Mouse (Mus musculus): ENCODE results near the gene Isoc2a. TPM values are rescaled to one million over a fixed set of nuclear protein-coding genes. Genes with fewer than 3 reads are reported as not detected.
"Not testable (repeated sequence)": the region's sequence is repeated elsewhere in the genome, so short reads cannot be mapped to it uniquely, and the experiment has no call there.

Isoc2a gene
- total RNA-seq, 2 experiments from 2014 or later: 11.3 to 12.6 TPM

GRCm38 (mm10) chr7:4865579-4866493 is 11.1 kb upstream of the Isoc2a start:
- DNase-seq (ENCODE audit: extremely low spot score in 1 of 2, low spot score in 2 of 2): peak; percentile 96
- H3K4me3 ChIP-seq: peak overlapping the region; percentile 64
- TF ChIP-seq CTCF (IDR thresholded peaks at IDR 0.05): no peak
- peak overlapping the region; percentile 91 for H3K27ac ChIP-seq
- intact Hi-C loops (cut with DNase I): loop anchor here (2.0 kb wide), 2 partner anchors 49 to 73 kb away; partner anchors contain the start of gene Zfp628

GRCm38 (mm10) chr7:4866631-4867180 is 10.2 kb upstream of the Isoc2a start:
- intact Hi-C loops (cut with DNase I): loop anchor here (2.0 kb wide), 2 partner anchors 48 to 72 kb away; partner anchors contain the start of gene Zfp628
- Histone ChIP-seq H3K4me3 (peak overlapping the region; percentile 64), H3K27ac (peak overlapping the region; percentile 90)
- no peak for TF ChIP-seq CTCF (IDR thresholded peaks at IDR 0.05)
- DNase-seq (ENCODE audit: extremely low spot score in 1 of 2, low spot score in 2 of 2): no peak

GRCm38 (mm10) chr7:4870133-4870532 is 6.8 kb upstream of the Isoc2a start, which contains the start of gene Isoc2b:
Gene Isoc2b (minus strand): TSS chr7:4870258.
- no peak for TF ChIP-seq CTCF (IDR thresholded peaks at IDR 0.05)
- Histone ChIP-seq H3K27ac (no peak within 1 kb of the TSS), H3K4me3 (no peak within 1 kb of the TSS)
- DNase-seq (ENCODE audit: extremely low spot score in 1 of 2, low spot score in 2 of 2): no peak
- intact Hi-C loops (cut with DNase I): no loop called here

GRCm38 (mm10) chr7:4877226-4877625 is 273 bp downstream of the Isoc2a start:
- DNase-seq (ENCODE audit: extremely low spot score in 1 of 2, low spot score in 2 of 2): no peak
- intact Hi-C loops (cut with DNase I): no loop called here
- TF ChIP-seq CTCF (IDR thresholded peaks at IDR 0.05): no peak
- H3K27ac ChIP-seq: peak overlapping the region; percentile 71; the same call in 1 of the 2 replicates
- H3K4me3 ChIP-seq: peak overlapping the region; percentile 62

- no peak overlapping the region for H3K4me3 ChIP-seq
- H3K27ac ChIP-seq: no peak overlapping the region
- intact Hi-C loops (cut with DNase I): no loop called here
- no peak for DNase-seq (ENCODE audit: extremely low spot score in 1 of 2, low spot score in 2 of 2)
- TF ChIP-seq CTCF (IDR thresholded peaks at IDR 0.05): peak; percentile 20
Measured at GRCm38 (mm10) chr7:4878186-4878585, 1.2 kb downstream of the Isoc2a start.

GRCm38 (mm10) chr7:4879036-4879435 is 2.1 kb downstream of the Isoc2a start:
- H3K27ac ChIP-seq; intact Hi-C loops (cut with DNase I); H3K4me3 ChIP-seq; DNase-seq (ENCODE audit: extremely low spot score in 1 of 2, low spot score in 2 of 2): not testable (repeated sequence)

- intact Hi-C loops (cut with DNase I): no loop called here
- Histone ChIP-seq H3K27ac (no peak overlapping the region), H3K4me3 (no peak overlapping the region)
- TF ChIP-seq CTCF (IDR thresholded peaks at IDR 0.05): no peak
- no peak for DNase-seq (ENCODE audit: extremely low spot score in 1 of 2, low spot score in 2 of 2)
Measured at GRCm38 (mm10) chr7:4886680-4887079, 9.7 kb downstream of the Isoc2a start.

GRCm38 (mm10) chr7:4895186-4895585 is 18.2 kb downstream of the Isoc2a start:
- TF ChIP-seq CTCF (IDR thresholded peaks at IDR 0.05): no peak
- Histone ChIP-seq H3K27ac (no peak overlapping the region), H3K4me3 (no peak overlapping the region)
- DNase-seq (ENCODE audit: extremely low spot score in 1 of 2, low spot score in 2 of 2): no peak
- intact Hi-C loops (cut with DNase I): no loop called here

- no peak overlapping the region for H3K27ac ChIP-seq
- H3K4me3 ChIP-seq: no peak overlapping the region
- intact Hi-C loops (cut with DNase I): no loop called here
- TF ChIP-seq CTCF (IDR thresholded peaks at IDR 0.05): no peak
- no peak for DNase-seq (ENCODE audit: extremely low spot score in 1 of 2, low spot score in 2 of 2)
Measured at GRCm38 (mm10) chr7:4898851-4899648, 22.1 kb downstream of the Isoc2a start.

GRCm38 (mm10) chr7:4899649-4900522 is 22.9 kb downstream of the Isoc2a start:
- no peak overlapping the region for H3K27ac ChIP-seq
- no peak; the same call in 1 of the 2 replicates for TF ChIP-seq CTCF (IDR thresholded peaks at IDR 0.05)
- DNase-seq (ENCODE audit: extremely low spot score in 1 of 2, low spot score in 2 of 2): no peak
- H3K4me3 ChIP-seq: peak overlapping the region; percentile 28; the same call in 1 of the 2 replicates
- intact Hi-C loops (cut with DNase I): no loop called here

- intact Hi-C loops (cut with DNase I): no loop called here
- DNase-seq (ENCODE audit: extremely low spot score in 1 of 2, low spot score in 2 of 2): no peak
- no peak overlapping the region; the same call in 1 of the 2 replicates for H3K4me3 ChIP-seq
- TF ChIP-seq CTCF (IDR thresholded peaks at IDR 0.05): no peak
- no peak overlapping the region for H3K27ac ChIP-seq
Measured at GRCm38 (mm10) chr7:4900523-4900851, 23.5 kb downstream of the Isoc2a start.

Data from left cerebral cortex, adult 2 months (tissue).